Mouse (Mus musculus) stomach, embryonic 14.5 days (tissue): ENCODE measurements at regions not wholly inside any gene's neighbourhood (a gene's known extent, or its start where the extent isn't known, plus 50 kb on each side); places are given as distances from the start of the nearest gene placed in this dataset.
A peak's percentile ranks its signal among the peaks of the same experiment; 100 is the strongest.

Experiments used
- ATAC-seq: fragments of 200-750 bp; cut with Nextera tagmentation; 2 replicates; pipeline ENCODE4 v1.8.0; 2017; ENCODE audit warnings: low read depth, moderate TSS enrichment; ENCODE audit not compliant: insufficient number of reproducible peaks, insufficient read depth, low FRiP score
- H3K27ac ChIP-seq: fragments of 300-500 bp; sonication (generic); 2 replicates; pipeline ENCODE4 v1.5.1; 2014; ENCODE audit warnings: mild to moderate bottlenecking, low read length, moderate library complexity, mixed read lengths
- H3K27me3 ChIP-seq: fragments of 300-500 bp; sonication (generic); 2 replicates; pipeline ENCODE4 v1.6.1; 2014; ENCODE audit warnings: low read length, control low read depth, mixed read lengths; ENCODE audit not compliant: control insufficient read depth, insufficient read depth
- H3K36me3 ChIP-seq: fragments of 300-500 bp; sonication (generic); 2 replicates; pipeline ENCODE4 v1.6.1; 2014; ENCODE audit warnings: mild to moderate bottlenecking, control low read depth, low read length, moderate library complexity, mixed read lengths; ENCODE audit not compliant: control insufficient read depth, insufficient read depth
- H3K4me1 ChIP-seq: fragments of 300-500 bp; sonication (generic); 2 replicates; pipeline ENCODE4 v1.6.1; 2014; ENCODE audit warnings: low read length, control low read depth, mixed read lengths; ENCODE audit not compliant: control insufficient read depth, insufficient read depth
- H3K4me2 ChIP-seq: fragments of 300-500 bp; sonication (generic); replicated peaks from 2 replicates; pipeline ENCODE4 v1.6.1; 2014; ENCODE audit warnings: low read depth, low read length, control low read depth
- H3K4me3 ChIP-seq: fragments of 300-500 bp; sonication (generic); 2 replicates; pipeline ENCODE4 v1.5.1; 2014; ENCODE audit warnings: low read depth, low read length, control low read depth
- H3K9ac ChIP-seq: fragments of 300-500 bp; sonication (generic); replicated peaks from 2 replicates; pipeline ENCODE4 v1.6.1; 2014; ENCODE audit warnings: low read depth, mild to moderate bottlenecking, control low read depth, low read length, moderate library complexity, mixed read lengths
- H3K9me3 ChIP-seq: fragments of 300-500 bp; sonication (generic); 2 replicates; pipeline ENCODE4 v1.6.1; 2016; ENCODE audit warnings: low read depth, low read length, control low read depth; ENCODE audit not compliant: control insufficient read depth
- WGBS: fragments of 180-500 bp; shearing (Covaris S2); extraction: QIAGEN DNeasy Blood & Tissue Kit; methylation state at CpG from one replicate; pipeline ENCODE4 v1.1.7; 2014; 5-methylcytosine and 5-hydroxymethylcytosine counted together

DNA sequence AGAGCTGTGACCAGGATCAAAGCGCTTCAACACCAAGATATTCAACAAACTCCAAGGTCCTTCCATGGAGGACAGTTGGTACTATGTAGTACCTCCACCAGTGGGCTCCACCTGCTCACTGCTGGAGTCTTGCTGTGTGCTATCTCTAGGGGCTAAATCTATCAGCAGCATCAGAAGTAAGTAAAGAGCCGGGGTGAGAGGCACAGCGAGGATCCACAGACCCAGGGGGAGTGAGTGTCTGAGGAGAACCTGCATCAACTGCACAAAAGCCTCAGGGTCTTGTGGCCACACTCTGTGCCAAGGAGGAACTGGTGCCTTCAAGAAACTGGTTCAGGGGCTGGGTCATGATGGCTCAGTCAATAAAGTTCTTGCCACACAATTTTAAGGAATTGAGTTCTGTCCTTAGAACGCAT lies 56.6 kb upstream of the Slc45a1 start:
- no peak overlapping the region for H3K9ac ChIP-seq
- no peak overlapping the region for H3K4me3 ChIP-seq
- no peaks in the 10 kb centered on the region for H3K36me3 ChIP-seq
- H3K27me3 ChIP-seq: no peaks in the 10 kb centered on the region
- WGBS: 73% methylated on average over 4 of the region's 4 CpGs
- H3K9me3 ChIP-seq: no peaks in the 10 kb centered on the region
- peaks cover 16% of the 10 kb centered on the region; the same call in 1 of the 2 replicates for H3K4me1 ChIP-seq
- no peak overlapping the region for H3K27ac ChIP-seq
- no peak overlapping the region for H3K4me2 ChIP-seq
- ATAC-seq: no peak

DNA sequence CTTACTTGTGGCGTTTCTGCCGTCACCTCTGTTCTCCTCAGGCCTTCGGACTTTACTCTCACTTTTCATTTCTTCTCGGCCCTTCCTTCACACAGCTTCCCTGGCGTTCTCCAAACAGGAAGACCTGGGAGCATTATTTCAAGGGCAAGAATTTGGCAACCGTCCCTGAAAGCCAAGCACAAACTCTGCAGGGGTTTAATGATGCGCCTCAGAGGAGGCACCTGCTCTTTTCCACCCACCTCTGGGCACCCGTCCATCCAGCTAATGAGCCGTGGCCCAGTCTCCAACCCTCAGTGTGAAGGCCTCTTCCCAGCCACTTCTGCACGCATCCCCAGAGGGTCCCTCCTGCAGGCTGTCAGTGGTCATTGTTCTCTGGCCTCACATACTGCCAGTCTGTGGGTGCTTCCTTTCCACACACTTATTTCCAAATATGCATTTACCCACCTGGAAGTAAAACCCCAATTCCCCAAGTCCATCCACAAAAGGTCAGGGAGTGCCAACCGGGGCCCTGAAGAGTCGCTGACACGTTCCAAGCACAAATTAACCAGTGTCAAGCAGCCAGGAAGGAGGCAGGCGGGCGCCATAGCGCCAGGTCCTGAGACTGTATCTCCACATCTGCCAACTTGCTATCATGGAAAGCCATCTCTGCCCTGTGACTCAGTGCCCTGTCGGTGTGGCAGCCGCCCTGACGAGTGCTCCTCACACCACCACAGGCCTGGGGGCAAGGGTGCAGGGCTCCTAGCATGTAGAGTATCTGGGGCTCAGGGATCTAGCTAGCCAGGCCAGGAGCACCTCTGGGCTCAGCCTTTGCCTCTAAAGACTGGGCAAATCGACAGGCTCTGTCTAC lies 56.0 kb upstream of the Slc45a1 start:
- Histone ChIP-seq H3K4me2 (no peak overlapping the region), H3K4me1 (peaks cover 14% of the 10 kb centered on the region; the same call in 1 of the 2 replicates), H3K27ac (no peak overlapping the region), H3K4me3 (no peak overlapping the region), H3K27me3 (no peaks in the 10 kb centered on the region), H3K9me3 (no peaks in the 10 kb centered on the region), H3K9ac (no peak overlapping the region), H3K36me3 (no peaks in the 10 kb centered on the region)
- 68% methylated on average over 20 of the region's 20 CpGs for WGBS
- no peak for ATAC-seq

DNA sequence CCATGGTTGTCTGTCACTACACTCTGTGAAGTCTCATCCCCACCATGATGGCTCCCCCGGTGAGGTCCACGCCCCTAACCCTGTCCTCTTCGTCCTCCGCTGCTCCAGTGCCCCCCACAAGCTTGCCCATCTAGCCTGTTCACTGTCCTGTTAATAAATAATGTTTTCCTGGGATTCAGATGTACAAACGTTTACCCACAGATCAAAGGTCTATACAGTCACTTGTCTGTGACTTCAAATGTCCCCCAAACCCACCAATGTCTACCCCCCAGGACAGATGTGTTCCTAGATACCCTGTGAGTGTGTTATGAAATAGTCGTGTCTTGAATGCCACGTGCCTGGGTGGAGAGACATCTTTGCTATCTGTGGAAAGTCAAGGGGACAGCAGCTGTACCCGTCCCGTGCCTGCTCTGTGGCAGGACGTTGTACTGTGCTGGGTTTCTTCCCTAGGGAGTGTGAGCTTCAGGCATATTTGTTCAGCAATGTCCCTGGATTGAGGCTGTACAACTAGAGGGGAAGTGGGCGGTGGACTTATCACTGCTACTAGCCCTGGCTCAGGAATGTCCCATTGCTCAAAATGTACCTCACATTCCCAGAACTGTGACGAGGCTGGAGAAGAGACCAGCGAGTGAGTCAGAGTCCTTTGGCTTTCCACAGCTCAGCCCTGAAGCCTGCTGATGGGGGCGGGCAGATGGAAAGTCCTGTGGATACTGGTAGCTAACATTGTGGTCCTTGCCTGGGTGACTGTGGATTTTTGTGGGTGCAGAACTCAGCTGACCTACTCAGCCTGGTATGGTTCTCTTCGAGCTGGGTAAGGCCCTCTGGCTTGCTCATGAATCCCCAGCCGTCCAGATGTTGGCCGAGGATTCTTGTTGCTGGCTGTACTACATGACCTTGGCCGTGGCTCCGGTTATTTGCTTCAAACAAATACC lies 55.1 kb upstream of the Slc45a1 start:
- Histone ChIP-seq H3K4me1 (peaks cover 12% of the 10 kb centered on the region; the same call in 1 of the 2 replicates), H3K4me2 (no peak overlapping the region)

DNA sequence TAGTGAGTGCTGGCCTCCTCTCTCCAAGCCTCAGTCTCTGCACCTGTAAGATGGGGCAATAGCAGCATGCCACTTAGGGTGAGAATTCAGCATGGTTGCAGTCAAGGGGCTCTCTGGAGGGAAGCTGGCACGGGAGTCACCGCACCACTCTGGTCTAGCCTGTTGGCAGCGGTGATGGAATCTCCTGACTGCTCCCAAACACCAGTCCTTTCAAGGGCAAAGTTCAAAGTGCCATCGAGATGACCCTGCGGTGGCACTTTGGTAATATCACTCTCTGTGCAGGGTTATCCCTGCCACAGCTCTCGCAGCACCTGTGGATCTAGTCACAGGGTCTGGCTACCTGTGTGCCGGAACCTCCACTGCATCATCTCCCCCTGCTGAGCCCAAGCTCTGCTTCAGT lies 54.3 kb upstream of the Slc45a1 start:
- H3K36me3 ChIP-seq: no peaks in the 10 kb centered on the region
- H3K27ac ChIP-seq: no peak overlapping the region
- no peak for ATAC-seq
- H3K4me1 ChIP-seq: peaks cover 12% of the 10 kb centered on the region; the same call in 1 of the 2 replicates
- no peaks in the 10 kb centered on the region for H3K27me3 ChIP-seq
- no peaks in the 10 kb centered on the region for H3K9me3 ChIP-seq
- no peak overlapping the region for H3K4me3 ChIP-seq
- H3K9ac ChIP-seq: no peak overlapping the region
- 96% methylated on average over 7 of the region's 7 CpGs for WGBS
- H3K4me2 ChIP-seq: no peak overlapping the region

More for the DNA sequence above, 55.1 kb upstream of the Slc45a1 start:
- Histone ChIP-seq H3K27me3 (no peaks in the 10 kb centered on the region), H3K4me3 (no peak overlapping the region), H3K36me3 (no peaks in the 10 kb centered on the region), H3K9ac (no peak overlapping the region), H3K9me3 (no peaks in the 10 kb centered on the region), H3K27ac (no peak overlapping the region)
- WGBS: 62% methylated on average over 19 of the region's 19 CpGs
- 0 out of 2 replicates have a peak, but pooled peaks have one; percentile 24 for ATAC-seq

DNA sequence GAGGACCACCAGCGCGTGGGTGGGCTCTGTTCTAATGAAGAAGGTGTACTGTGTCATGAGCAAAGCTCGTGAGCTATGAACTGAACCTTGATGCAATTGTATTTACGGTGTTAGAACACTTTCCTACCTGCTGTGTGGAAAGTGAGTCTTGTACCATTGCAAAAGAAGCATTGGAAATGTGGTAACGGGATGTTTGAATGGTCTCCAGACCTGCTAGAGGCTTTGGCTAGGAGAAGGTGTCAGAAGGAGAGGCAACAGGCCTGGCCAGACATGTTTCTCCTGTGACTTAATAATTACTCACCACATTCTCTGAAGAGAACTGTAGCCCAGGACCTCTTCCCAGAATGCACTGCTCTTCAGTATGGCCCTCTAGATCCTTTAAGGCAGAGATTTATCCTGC lies 51.3 kb upstream of the Slc45a1 start:
- H3K36me3 ChIP-seq: no peaks in the 10 kb centered on the region
- H3K27ac ChIP-seq: no peak overlapping the region
- 0 out of 2 replicates have a peak, but pooled peaks cover 5% of the 10 kb centered on the region for H3K4me1 ChIP-seq
- WGBS: 90% methylated on average over 5 of the region's 5 CpGs
- no peak overlapping the region for H3K4me2 ChIP-seq
- H3K9me3 ChIP-seq: no peaks in the 10 kb centered on the region
- H3K4me3 ChIP-seq: no peak overlapping the region
- no peak for ATAC-seq
- no peaks in the 10 kb centered on the region for H3K27me3 ChIP-seq
- no peak overlapping the region for H3K9ac ChIP-seq
